Mouse (Mus musculus) CH12.LX (cell line): Measurements from ENCODE around the gene Olfr97.

Experiments
- CTCF ChIP-seq, 2 experiments: IDR thresholded peaks in 1 of 2; conservative IDR thresholded peaks in 1 of 2; 2 replicates each; pipeline ENCODE4 v1.5.1; 2011 to 2012; ENCODE audit warnings: low read depth in 2 of 2, low read length in 2 of 2, improper control_type of control experiment in 1 of 2, inconsistent platforms in 1 of 2, mild to moderate bottlenecking in 1 of 2, moderate library complexity in 1 of 2
- ELF1 ChIP-seq: IDR thresholded peaks from 2 replicates; pipeline ENCODE4 v1.6.1; 2014; ENCODE audit warnings: low read depth, mild to moderate bottlenecking, inconsistent platforms, low read length, improper control_type of control experiment
- EP300 ChIP-seq: IDR thresholded peaks from 2 replicates; pipeline ENCODE4 v1.6.1; 2011; ENCODE audit warnings: low read length, improper control_type of control experiment
- HCFC1 ChIP-seq: IDR thresholded peaks from 2 replicates; pipeline ENCODE4 v1.6.1; 2012; ENCODE audit warnings: low read depth, mild to moderate bottlenecking, inconsistent platforms, low read length, improper control_type of control experiment
- MAFK ChIP-seq: IDR thresholded peaks from 2 replicates; pipeline ENCODE4 v1.6.1; 2011; ENCODE audit warnings: low read length, improper control_type of control experiment; ENCODE audit not compliant: insufficient replicate concordance
- POLR2A ChIP-seq: IDR thresholded peaks from 2 replicates; pipeline ENCODE4 v1.6.1; 2011; ENCODE audit warnings: low read depth, mild to moderate bottlenecking, improper control_type of control experiment, low read length
- RCOR1 ChIP-seq: conservative IDR thresholded peaks from 2 replicates; pipeline ENCODE4 v1.6.1; 2012; ENCODE audit warnings: low read depth, mild to moderate bottlenecking, inconsistent platforms, low read length, improper control_type of control experiment
- SMC3 ChIP-seq: IDR thresholded peaks from 2 replicates; pipeline ENCODE4 v1.6.1; 2011; ENCODE audit warnings: low read depth, low read length, improper control_type of control experiment
- ZC3H11A ChIP-seq: IDR thresholded peaks from 2 replicates; pipeline ENCODE4 v1.6.1; 2012; ENCODE audit warnings: low read depth, mild to moderate bottlenecking, inconsistent platforms, low read length, improper control_type of control experiment

DNA sequence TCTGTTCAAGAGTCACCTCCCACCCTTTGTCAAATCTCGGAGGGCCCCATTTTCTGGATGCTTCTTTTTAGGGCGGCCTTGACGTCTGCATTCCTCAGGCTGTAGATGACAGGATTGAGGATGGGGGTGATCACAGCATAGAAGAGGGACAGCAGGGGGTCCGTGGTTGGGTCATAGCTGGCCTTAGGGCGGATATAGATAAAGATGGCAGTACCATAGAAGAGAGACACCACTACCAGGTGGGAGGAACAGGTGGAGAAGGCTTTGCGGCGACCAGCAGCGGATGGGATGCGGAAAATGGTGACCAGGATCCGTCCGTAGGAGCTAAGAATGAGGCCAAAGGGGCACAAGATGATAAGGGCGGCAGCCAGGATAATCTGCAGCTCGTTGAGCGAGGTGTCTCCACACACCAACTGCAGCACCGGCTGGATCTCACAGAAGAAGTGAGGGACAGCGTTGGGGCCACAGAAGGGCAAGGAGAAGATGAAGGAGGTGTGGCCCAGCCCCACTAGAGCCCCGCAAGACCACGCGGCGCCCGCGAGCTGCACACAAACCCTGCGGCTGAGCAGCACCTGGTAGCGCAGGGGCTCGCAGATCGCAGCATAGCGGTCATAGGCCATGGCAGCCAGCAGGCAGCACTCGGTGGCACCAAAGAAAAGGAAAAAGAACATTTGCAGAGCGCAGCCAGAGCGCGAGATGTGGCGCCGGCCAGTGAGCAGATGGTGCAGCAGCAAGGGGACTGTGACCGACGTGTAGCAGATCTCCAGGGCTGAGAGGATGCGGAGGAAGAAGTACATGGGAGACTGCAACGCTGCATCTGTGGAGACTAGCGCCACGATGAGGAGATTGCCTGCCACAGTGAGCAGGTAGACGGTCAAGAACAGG lies 26.0 kb downstream of the Olfr97 start:
- TF ChIP-seq ZC3H11A (no peak), EP300 (no peak), SMC3 (no peak), CTCF (conservative IDR thresholded peaks at IDR 0.05 in 1 of 2, IDR thresholded peaks at IDR 0.05 in 1 of 2; ENCODE audit: low read depth in 2 of 2, low read length in 2 of 2) (no peak), POLR2A (no peak), ELF1 (no peak), MAFK (no peak), HCFC1 (no peak), RCOR1 (no peak)
